Mouse (Mus musculus) megakaryocyte, embryonic 14.5 days (primary cell): ENCODE measurements around the gene Cdk14.

Source experiments
- FLI1 ChIP-seq: IDR thresholded peaks from 2 replicates; pipeline ENCODE4 v1.6.1; 2012; ENCODE audit warnings: low read length, inconsistent platforms, mixed read lengths
- GATA1 ChIP-seq: IDR thresholded peaks from 3 replicates; pipeline ENCODE4 v1.6.1; 2012; ENCODE audit warnings: mixed read lengths, low read length, inconsistent platforms, borderline replicate concordance

DNA sequence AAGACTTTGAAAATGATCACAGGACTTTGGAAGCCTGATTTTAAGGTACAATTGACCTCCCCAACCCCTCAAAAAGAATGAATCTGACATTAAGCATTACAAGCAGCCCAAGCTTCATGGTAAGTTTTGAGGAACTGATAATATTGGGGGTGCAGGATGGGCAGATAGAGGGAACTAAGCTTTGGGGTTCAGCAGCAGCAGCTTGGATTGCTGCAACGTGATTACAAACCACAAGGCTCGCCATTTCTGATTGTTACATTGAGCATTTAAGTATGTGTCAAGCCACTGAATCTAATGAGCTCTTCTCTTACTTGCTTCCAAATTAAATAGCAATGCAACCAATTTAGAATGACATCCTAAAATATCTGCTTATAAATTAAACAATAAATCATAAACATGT is 119.1 kb downstream of the Cdk14 start:
- TF ChIP-seq GATA1 = no peak
- no peak for TF ChIP-seq FLI1
